Mouse (Mus musculus) G1E (cell line): Measurements from ENCODE around the gene Atp1a2.

Experiments used
- CTCF ChIP-seq: IDR thresholded peaks from 2 replicates; pipeline ENCODE4 v1.5.1; 2012; ENCODE audit warnings: low read depth, low read length, inconsistent platforms, mixed read lengths
- GATA1 ChIP-seq: IDR thresholded peaks from 2 replicates; pipeline ENCODE4 v1.6.1; 2012; ENCODE audit warnings: borderline replicate concordance, low read length, inconsistent platforms, mixed read lengths
- GATA2 ChIP-seq: IDR thresholded peaks from 2 replicates; pipeline ENCODE4 v1.6.1; 2012; ENCODE audit warnings: low read depth, low read length, inconsistent platforms, borderline replicate concordance
- TAL1 ChIP-seq: conservative IDR thresholded peaks from 2 replicates; pipeline ENCODE4 v1.6.1; 2012; ENCODE audit warnings: low read depth, low read length, inconsistent platforms, mixed read lengths

DNA sequence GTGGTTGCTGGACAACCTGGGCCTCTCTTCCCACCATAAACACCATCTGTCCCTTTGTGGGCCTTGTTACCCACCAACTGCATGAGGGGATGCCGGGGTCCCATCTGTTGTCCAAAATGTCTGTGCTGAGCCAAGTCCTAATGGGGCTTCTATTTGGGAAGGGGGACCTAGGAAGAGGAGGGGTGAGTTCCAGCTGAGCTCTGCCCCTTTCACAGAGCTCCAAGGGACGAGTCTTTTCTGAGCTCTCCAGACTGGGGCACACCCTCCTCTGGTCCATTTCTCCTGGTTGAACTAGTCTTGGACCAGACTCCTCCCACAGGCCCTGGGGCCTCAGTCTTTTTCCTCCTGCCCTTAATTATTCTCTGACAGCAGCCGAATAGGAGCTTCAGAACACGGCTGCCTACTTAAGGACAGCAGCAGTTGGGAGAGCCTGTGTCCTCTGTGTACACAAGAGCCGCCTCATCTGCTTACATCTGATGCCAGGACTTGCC lies 22.1 kb upstream of the Atp1a2 start:
- TF ChIP-seq GATA1 (no peak), TAL1 (no peak), CTCF (no peak), GATA2 (no peak)
